Mouse (Mus musculus) midbrain, postnatal 0 days (tissue): Measurements from ENCODE around the gene H2al1k. TPM values are rescaled to one million over a fixed set of nuclear protein-coding genes. Genes with fewer than 3 reads are reported as not detected.
A peak's percentile ranks its signal among the peaks of the same experiment; 100 is the strongest.
"Not testable (repeated sequence)": the region's sequence is repeated elsewhere in the genome, so short reads cannot be mapped to it uniquely, and the experiment has no call there.

Source experiments
- ATAC-seq: fragments of 200-750 bp; cut with Nextera tagmentation; 2 replicates; pipeline ENCODE4 v1.8.0; 2017; ENCODE audit warnings: moderate number of reproducible peaks, mild to moderate bottlenecking, moderate TSS enrichment, moderate library complexity; ENCODE audit not compliant: low FRiP score
- DNase-seq: peaks from one replicate; pipeline ENCODE4 v3.0.0-alpha.2; 2015; ENCODE audit warnings: low spot score
- H3K27ac ChIP-seq: fragments of 300-500 bp; sonication (generic); 2 replicates; pipeline ENCODE4 v1.5.1; 2014; ENCODE audit warnings: low read depth, mild to moderate bottlenecking, low read length, mixed read lengths
- H3K27me3 ChIP-seq: fragments of 300-500 bp; sonication (generic); 2 replicates; pipeline ENCODE4 v1.6.1; 2014; ENCODE audit warnings: low read length, control low read depth, mixed read lengths; ENCODE audit not compliant: insufficient read depth
- H3K36me3 ChIP-seq: fragments of 300-500 bp; sonication (generic); 2 replicates; pipeline ENCODE4 v1.6.1; 2014; ENCODE audit warnings: low read length, control low read depth, mixed read lengths; ENCODE audit not compliant: insufficient read depth
- H3K4me1 ChIP-seq: fragments of 300-500 bp; sonication (generic); 2 replicates; pipeline ENCODE4 v1.6.1; 2014; ENCODE audit warnings: mild to moderate bottlenecking, control low read depth, antibody characterized with exemption, low read length, mixed read lengths; ENCODE audit not compliant: insufficient read depth
- H3K4me2 ChIP-seq: fragments of 300-500 bp; sonication (generic); 2 replicates; pipeline ENCODE4 v1.6.1; 2014; ENCODE audit warnings: low read depth, mild to moderate bottlenecking, low read length, mixed read lengths; ENCODE audit not compliant: poor library complexity, severe bottlenecking
- H3K4me3 ChIP-seq: fragments of 300-500 bp; sonication (generic); 2 replicates; pipeline ENCODE4 v1.5.1; 2014; ENCODE audit warnings: low read depth, mild to moderate bottlenecking, low read length, moderate library complexity
- H3K9ac ChIP-seq: fragments of 300-500 bp; sonication (generic); replicated peaks from 2 replicates; pipeline ENCODE4 v1.6.1; 2014; ENCODE audit warnings: mild to moderate bottlenecking, low read length, moderate library complexity, mixed read lengths; ENCODE audit not compliant: poor library complexity, severe bottlenecking
- H3K9me3 ChIP-seq: fragments of 300-500 bp; sonication (generic); 2 replicates; pipeline ENCODE4 v1.6.1; 2016; ENCODE audit warnings: low read length, control low read depth
- CTCF ChIP-seq: IDR thresholded peaks from 2 replicates; pipeline ENCODE4 v1.5.1; 2016; ENCODE audit warnings: antibody characterized with exemption, mild to moderate bottlenecking
- WGBS: fragments of 180-500 bp; shearing (Covaris S2); extraction: QIAGEN DNeasy Blood & Tissue Kit; methylation state at CpG from one replicate; pipeline ENCODE4 v1.1.7; 2014; 5-methylcytosine and 5-hydroxymethylcytosine counted together
- polyA plus RNA-seq: library from polyadenylated mRNA; unstranded; fragments of >200 nt; fragmentation: Nextera tagmentation; extraction: Ambion mirVana; gene quantifications from 2 replicates; pipeline ENCODE4 v1.2.1, GENCODE M21; 2015
- total RNA-seq: library from RNA; depleted of rRNA; stranded (reverse); fragments of >200 nt; gene quantifications from 2 replicates; pipeline ENCODE4 v1.2.3, GENCODE M21; 2014; rRNA removed

The H2al1k gene
- total and polyA plus RNA-seq, 2 experiments from 2014 or later, result not detected

DNA sequence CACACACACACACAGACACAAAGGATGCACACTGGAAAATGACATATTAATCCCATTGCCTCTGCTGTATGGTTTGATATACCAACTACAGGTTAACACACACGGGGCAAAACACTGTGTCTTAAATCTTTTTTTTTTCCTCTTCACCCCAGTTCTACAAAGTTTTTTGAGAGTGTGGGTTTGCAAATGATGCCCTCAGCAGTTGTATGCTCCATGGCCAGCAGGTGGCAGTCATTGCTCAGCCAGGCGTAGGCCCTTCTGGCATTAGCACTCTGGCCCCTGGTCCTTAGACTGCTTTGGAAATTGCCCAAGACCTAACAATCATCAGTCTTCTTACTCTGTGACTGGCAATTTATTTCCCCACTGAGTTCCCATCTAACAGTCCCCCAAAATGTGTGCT, 17.4 kb upstream of the H2al1k start:
- H3K36me3 ChIP-seq, H3K9ac ChIP-seq, ATAC-seq, DNase-seq, H3K4me2 ChIP-seq, H3K27me3 ChIP-seq, H3K4me3 ChIP-seq, H3K27ac ChIP-seq, H3K4me1 ChIP-seq, H3K9me3 ChIP-seq: not testable (repeated sequence)
- peak; percentile 39 for TF ChIP-seq CTCF
- 38% methylated on average over 2 of the region's 2 CpGs for WGBS

DNA sequence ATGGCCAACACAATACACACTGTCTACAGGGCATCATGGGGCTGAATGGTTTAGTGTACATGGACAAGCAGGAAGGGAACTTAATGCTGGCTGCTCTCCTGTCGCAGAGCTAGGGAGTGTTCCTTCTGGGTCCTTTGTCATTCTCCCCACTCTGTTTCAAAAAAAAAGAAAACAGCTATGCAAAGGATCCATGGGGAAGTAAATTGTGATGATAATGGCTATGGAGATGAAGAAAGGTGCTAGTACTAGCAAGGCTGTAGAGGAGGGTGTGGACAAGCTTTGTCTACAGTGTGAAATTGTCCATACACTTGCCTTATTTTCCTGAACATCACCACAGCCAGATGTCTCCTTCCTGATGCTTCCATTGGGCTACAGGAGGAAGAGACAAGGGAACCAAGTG, 15.4 kb upstream of the H2al1k start:
- H3K9ac ChIP-seq, H3K4me1 ChIP-seq, H3K4me3 ChIP-seq, ATAC-seq, H3K9me3 ChIP-seq, H3K4me2 ChIP-seq, H3K27ac ChIP-seq, H3K36me3 ChIP-seq, H3K27me3 ChIP-seq, DNase-seq: not testable (repeated sequence)
- 41% methylated on average over 1 of the region's 1 CpGs for WGBS

DNA sequence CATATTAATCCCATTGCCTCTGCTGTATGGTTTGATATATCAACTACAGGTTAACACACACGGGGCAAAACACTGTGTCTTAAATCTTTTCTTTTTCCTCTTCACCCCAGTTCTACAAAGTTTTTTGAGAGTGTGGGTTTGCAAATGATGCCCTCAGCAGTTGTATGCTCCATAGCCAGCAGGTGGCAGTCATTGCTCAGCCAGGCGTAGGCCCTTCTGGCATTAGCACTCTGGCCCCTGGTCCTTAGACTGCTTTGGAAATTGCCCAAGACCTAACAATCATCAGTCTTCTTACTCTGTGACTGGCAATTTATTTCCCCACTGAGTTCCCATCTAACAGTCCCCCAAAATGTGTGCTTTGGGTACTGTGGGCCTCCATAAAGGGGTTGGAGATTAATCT, 23.6 kb downstream of the H2al1k start:
- H3K36me3 ChIP-seq, H3K9me3 ChIP-seq, H3K4me1 ChIP-seq, H3K4me2 ChIP-seq, ATAC-seq, H3K27ac ChIP-seq, H3K27me3 ChIP-seq, H3K4me3 ChIP-seq, H3K9ac ChIP-seq: not testable (repeated sequence)
- 43% methylated on average over 2 of the region's 2 CpGs for WGBS
- peak; percentile 4 for DNase-seq
- TF ChIP-seq CTCF, result peak; percentile 51

DNA sequence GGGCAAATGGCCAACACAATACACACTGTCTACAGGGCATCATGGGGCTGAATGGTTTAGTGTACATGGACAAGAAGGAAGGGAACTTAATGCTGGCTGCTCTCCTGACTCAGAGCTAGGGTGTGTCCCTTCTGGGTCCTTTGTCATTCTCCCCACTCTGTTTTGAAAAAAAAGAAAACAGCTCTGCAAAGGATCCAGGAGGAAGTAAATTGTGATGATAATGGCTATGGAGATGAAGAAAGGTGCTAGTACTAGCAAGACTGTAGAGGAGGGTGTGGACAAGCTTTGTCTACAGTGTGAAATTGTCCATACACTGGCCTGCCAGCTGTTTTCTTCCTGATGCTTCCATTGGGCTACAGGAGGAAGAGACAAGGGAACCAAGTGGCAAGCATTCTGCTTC, 25.5 kb downstream of the H2al1k start:
- H3K4me1 ChIP-seq, H3K4me3 ChIP-seq, H3K27ac ChIP-seq, H3K9ac ChIP-seq, ATAC-seq, H3K9me3 ChIP-seq, H3K4me2 ChIP-seq, H3K36me3 ChIP-seq, DNase-seq, H3K27me3 ChIP-seq: not testable (repeated sequence)

Other genes starting within 250 kb of the H2al1k start
- gene 4930402K13Rik, start 246.1 kb upstream of the H2al1k start, total RNA-seq, result not detected in 2 replicates
- not detected in 2 replicates for gene 4930402K13Rik, start 246.1 kb upstream of the H2al1k start, polyA plus RNA-seq
- 8.6 and 10.9 TPM in 2 replicates for gene Lancl3, start 150.7 kb upstream of the H2al1k start, total RNA-seq
- 2.6 and 3.0 TPM in 2 replicates for gene Lancl3, start 150.7 kb upstream of the H2al1k start, polyA plus RNA-seq
- gene Gm14862, start 93.7 kb upstream of the H2al1k start, total RNA-seq, result not detected in 2 replicates
- not detected in 2 replicates for gene Gm14862, start 93.7 kb upstream of the H2al1k start, polyA plus RNA-seq
- gene Xk, start 77.9 kb upstream of the H2al1k start, total RNA-seq, result 7.2 and 9.6 TPM in 2 replicates
- 3.8 and 4.6 TPM in 2 replicates for gene Xk, start 77.9 kb upstream of the H2al1k start, polyA plus RNA-seq
- not detected in 2 replicates for gene H2al1m, start 66.9 kb upstream of the H2al1k start, total RNA-seq
- not detected in 2 replicates for gene H2al1m, start 66.9 kb upstream of the H2al1k start, polyA plus RNA-seq
- 0.16 and 10.9 TPM in 2 replicates for gene Cybb, start 137.1 kb downstream of the H2al1k start, total RNA-seq
- gene Cybb, start 137.1 kb downstream of the H2al1k start, polyA plus RNA-seq, result 0.29 and 0.59 TPM in 2 replicates
- gene H2al1o, start 221.8 kb downstream of the H2al1k start, total RNA-seq, result not detected in 2 replicates
- not detected in 2 replicates for gene H2al1o, start 221.8 kb downstream of the H2al1k start, polyA plus RNA-seq